Mouse (Mus musculus) olfactory bulb, adult 2 months (tissue): ENCODE measurements at regions not wholly inside any gene's neighbourhood (a gene's known extent, or its start where the extent isn't known, plus 50 kb on each side); places are given as distances from the start of the nearest gene placed in this dataset.

ENCODE experiments used
- CTCF ChIP-seq: fragments of 200-500 bp; IDR thresholded peaks from 2 replicates; pipeline ENCODE4 v1.5.1; 2012; ENCODE audit warnings: low read depth, mild to moderate bottlenecking, low read length, moderate library complexity; ENCODE audit not compliant: insufficient read depth
- POLR2A ChIP-seq: fragments of 200-500 bp; IDR thresholded peaks from 2 replicates; pipeline ENCODE4 v1.6.1; 2012; ENCODE audit warnings: mild to moderate bottlenecking, low read depth, low read length, moderate library complexity; ENCODE audit not compliant: insufficient read depth

GRCm38 (mm10) chr12:29180576-29180975 is 347.6 kb upstream of the Myt1l start:
- no peak for TF ChIP-seq CTCF
- TF ChIP-seq POLR2A = no peak
